Mouse (Mus musculus): ENCODE measurements around the gene Omt2b. TPM values are rescaled to one million over a fixed set of nuclear protein-coding genes. Genes with fewer than 3 reads are reported as not detected.
"Not testable (repeated sequence)": the region's sequence is repeated elsewhere in the genome, so short reads cannot be mapped to it uniquely, and the experiment has no call there.

Omt2b gene
- not detected in 2 replicates for polyA plus RNA-seq (2012; rRNA removed)

DNA sequence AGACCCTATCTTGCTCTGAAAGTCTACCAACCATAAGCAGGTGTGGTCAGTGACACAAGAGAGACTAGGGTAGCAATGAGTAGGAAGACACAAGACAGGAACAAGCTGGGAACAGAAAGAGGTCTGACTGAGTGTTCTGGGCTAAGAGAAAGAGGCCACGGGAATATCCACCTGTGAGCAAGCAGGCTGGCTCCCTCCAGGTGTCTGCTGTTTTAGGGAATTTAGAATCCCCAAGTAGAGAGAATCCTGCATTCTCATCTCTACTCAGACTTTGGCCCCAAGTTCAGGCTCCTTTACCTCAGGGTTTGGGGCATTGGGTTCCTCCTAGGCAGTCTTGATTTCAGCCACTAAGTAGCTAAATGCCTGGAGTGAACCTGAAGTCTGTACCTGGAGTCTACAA, at the start of gene Omt2b:
Gene Omt2b (plus strand): TSS at position 301 of the 400 bp plus-strand sequence.
- not testable (repeated sequence) for DNase-seq (ENCODE audit: low read depth)

- not testable (repeated sequence) for DNase-seq (ENCODE audit: low read depth)
Observed at GRCm38 (mm10) chr9:78282002-78282711, 45.2 kb upstream of the Omt2b start.

DNA sequence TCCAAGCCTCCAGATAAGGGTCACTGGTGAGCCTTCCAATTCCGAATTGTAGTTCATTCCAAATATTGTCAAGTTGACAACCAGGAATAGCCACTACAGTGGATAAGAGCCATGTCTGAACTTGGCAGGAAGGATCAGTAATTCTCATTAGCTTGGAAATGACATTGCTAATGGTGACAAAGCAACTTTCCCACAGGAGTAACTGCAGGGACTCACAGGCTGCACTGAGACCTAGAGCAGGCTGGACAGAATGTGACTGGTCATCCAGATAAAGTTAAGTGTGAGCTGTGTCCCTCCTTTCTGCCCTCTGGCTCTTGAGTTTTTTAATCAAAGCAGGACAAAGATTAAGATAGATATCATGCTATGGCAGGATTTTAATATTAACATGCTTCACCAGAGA, 38.3 kb upstream of the Omt2b start:
- DNase-seq (ENCODE audit: low read depth) = not testable (repeated sequence)

- not testable (repeated sequence) for DNase-seq (ENCODE audit: low read depth)
Observed at GRCm38 (mm10) chr9:78289723-78290122, 37.7 kb upstream of the Omt2b start, which contains the start of gene Gm10639. Gene Gm10639, plus strand, starts transcription at chr9:78289923.

- DNase-seq (ENCODE audit: low read depth) = not testable (repeated sequence)
Observed at GRCm38 (mm10) chr9:78292462-78292861, 34.9 kb upstream of the Omt2b start.

DNA sequence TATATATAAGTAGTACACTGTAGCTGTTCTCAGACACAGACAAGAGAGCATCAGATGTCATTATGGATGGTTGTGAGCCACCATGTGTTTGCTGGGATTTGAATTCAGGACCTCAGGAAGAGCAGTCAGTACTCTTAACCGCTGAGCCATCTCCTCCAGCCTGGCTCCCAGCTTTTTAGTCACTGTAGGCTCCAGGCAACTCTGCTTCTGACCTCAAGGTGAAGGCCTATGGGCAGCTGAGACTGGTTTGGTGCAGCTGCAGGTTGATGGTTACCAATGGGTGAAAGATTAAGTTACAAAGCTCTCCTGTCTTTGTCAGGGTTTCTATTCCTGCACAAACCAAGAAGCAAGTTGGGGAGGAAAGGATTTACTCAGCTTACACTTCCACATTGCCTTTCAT, 33.7 kb upstream of the Omt2b start:
- DNase-seq (ENCODE audit: low read depth) = not testable (repeated sequence)

GRCm38 (mm10) chr9:78294781-78295180, 32.6 kb upstream of the Omt2b start:
- not testable (repeated sequence) for DNase-seq (ENCODE audit: low read depth)

GRCm38 (mm10) chr9:78296089-78296488, 31.3 kb upstream of the Omt2b start:
- DNase-seq (ENCODE audit: low read depth) = not testable (repeated sequence)

- no peak for DNase-seq (ENCODE audit: low read depth)
Observed at GRCm38 (mm10) chr9:78298232-78298631, 29.2 kb upstream of the Omt2b start.

- not testable (repeated sequence) for DNase-seq (ENCODE audit: low read depth)
Observed at GRCm38 (mm10) chr9:78299143-78299542, 28.2 kb upstream of the Omt2b start.

DNA sequence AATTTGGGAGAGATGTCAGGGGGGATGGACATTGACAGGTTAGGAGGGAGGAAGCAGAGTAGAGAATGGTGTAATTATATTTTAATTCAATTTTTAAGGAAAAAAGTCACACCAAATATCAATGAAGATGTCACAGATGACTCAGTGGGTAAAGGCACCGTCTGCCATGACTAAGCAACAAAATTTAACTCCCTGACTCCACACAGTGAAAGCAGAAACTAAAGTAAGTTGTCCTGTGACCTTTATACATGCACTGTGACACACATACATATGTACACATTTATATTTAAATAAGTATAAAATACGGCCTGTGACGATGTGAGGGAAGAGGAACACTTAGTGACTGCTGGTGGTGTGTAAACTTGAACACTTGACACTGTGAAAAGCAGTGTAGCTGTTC, 19.3 kb upstream of the Omt2b start:
- not testable (repeated sequence) for DNase-seq (ENCODE audit: low read depth)

- DNase-seq (ENCODE audit: low read depth) = no peak
Observed at GRCm38 (mm10) chr9:78314696-78315095, 12.7 kb upstream of the Omt2b start, which contains the start of gene Omt2a. Gene Omt2a, minus strand, starts transcription at chr9:78314796.

GRCm38 (mm10) chr9:78319499-78319898, 7.9 kb upstream of the Omt2b start:
- DNase-seq (ENCODE audit: low read depth) = no peak

GRCm38 (mm10) chr9:78337050-78337449, 9.7 kb downstream of the Omt2b start:
- not testable (repeated sequence) for DNase-seq (ENCODE audit: low read depth)

DNA sequence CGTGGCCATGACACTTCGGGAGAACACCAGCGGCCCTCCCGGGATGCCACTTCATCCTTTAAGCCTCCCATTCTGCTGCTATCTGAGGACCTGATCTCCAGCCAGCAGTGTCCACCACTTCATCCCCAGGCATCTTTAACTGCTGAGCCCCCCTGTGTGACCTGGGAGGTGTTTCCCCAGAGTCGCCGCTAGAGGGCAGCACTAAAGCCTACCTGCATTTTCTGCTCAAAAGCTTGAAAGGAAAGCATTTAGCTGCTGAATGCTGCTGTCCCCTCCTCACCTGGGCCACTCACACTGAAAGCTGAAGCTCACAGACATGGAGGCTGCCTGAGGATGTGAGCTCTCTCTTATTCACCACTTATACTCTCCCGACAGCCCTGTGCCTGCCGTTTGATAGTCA, 12.9 kb downstream of the Omt2b start:
- not testable (repeated sequence) for DNase-seq (ENCODE audit: low read depth)

DNA sequence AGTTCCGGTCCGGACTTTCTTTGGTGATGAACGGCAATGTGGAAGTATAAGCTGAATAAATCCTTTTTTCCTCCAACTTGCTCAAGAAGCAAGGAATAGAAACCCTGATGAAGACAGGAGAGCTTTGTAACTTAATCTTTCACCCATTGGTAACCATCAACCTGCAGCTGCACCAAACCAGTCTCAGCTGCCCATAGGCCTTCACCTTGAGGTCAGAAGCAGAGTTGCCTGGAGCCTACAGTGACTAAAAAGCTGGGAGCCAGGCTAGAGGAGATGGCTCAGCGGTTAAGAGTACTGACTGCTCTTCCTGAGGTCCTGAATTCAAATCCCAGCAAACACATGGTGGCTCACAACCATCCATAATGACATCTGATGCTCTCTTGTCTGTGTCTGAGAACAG, 15.1 kb downstream of the Omt2b start:
- DNase-seq (ENCODE audit: low read depth) = not testable (repeated sequence)

DNA sequence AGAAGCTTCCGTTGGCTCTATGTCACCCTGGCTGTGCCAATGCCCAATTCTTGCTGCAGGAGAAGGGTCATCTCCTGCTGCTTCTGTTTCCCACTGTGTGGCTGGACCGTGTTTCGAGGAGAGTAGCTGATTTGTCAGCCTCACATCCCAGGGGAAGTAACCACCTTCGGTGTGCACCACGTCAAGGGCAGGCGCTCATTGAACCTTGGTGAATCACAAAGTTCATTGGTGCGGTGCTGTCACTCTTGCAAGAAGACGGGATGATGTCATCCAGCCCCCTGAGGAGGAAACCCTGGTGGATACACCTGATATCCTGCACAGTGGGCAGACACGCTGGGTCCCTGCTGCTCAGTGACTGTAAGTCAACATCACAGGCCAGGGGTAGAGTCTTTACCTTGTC, 15.7 kb downstream of the Omt2b start:
- not testable (repeated sequence) for DNase-seq (ENCODE audit: low read depth)

DNA sequence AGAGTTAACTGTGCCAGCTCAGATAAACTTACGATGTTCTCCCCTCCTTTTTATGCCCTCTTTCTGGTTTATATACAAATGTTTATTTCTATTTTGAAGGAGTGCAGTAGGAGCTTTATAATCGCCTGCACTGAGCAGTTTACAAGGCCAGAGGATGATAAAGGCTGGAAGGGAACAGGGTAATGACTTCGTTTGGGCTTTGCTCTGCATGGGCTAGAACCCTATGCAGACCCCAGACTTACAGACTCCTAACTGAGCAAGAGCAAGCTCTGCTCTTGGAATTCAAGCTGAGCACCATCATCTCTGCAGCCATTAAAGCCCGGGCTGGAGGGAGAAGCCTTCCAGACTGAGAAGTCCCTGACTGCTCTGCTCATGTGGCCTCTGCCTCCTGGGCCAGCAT, 17.8 kb downstream of the Omt2b start:
- DNase-seq (ENCODE audit: low read depth) = not testable (repeated sequence)

DNA sequence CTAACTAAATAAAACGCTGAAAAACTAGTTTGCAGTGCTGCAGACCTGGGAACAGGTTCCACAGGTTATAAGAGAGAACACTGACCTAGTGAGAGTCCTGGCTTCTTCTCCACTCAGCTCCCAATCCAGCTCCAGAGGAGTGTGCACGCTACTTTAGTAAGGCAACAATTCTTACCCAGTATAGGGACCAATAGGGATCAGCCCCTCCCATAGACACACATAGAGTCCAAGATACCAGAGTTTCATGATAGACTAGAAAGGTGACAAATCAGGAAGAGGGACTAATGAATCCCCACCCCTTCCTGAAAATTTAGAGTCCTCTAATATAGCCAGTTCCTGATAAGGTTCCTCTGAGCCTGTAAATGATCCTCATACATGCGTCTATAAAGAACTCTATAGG, 19.6 kb downstream of the Omt2b start:
- no peak for DNase-seq (ENCODE audit: low read depth)

DNA sequence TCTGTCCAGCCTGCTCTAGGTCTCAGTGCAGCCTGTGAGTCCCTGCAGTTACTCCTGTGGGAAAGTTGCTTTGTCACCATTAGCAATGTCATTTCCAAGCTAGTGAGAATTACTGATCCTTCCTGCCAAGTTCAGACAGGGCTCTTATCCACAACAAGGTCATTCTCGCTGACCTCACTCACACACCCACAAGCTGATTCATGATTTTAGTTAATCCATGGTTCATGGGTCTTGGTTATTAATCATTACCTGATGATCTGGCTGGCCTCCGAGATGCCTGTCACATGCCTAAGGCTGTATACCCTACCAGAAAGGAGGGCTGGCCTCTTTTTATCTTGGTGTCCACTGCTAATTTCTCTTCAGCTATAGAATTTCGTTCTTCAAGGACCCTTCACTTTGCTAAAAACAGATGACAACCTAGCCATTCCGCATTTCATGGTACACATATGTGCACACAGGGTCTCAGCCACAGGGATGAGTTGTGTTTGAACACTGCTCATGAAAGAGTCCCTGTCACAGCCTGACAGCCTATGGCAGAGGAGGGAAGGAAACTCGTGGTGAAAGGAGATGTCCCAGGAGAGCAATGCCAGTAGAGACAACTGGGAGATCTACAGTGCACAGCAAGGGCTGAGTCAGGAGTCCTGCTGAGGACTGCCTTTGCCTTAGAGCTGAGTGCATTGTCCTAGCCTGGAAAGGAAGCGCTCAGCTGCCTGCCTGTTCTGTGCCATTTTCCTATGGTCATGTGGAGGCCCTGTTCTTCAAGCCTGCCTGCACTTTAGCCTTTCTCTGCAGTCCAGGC, 21.0 kb downstream of the Omt2b start:
- not testable (repeated sequence) for DNase-seq (ENCODE audit: low read depth)

DNA sequence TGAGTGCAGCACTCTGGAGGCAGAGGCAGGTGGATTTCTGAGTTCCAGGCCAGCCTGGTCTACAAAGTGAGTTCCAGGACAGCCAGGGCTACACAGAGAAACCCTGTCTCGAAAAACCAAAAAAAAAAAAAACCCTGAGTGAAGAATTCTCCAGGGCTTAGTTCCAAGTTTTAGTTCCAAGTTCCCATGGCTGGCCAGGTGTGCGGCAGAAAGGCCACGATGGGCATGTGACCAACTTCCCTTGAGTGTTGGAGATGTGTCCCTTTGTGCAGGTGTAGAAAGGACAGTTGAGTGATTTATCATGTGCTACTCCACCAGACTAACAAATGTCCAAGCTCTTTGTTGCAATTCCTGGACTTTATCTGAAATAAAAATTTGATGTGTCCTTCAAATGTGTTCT, 21.8 kb downstream of the Omt2b start:
- DNase-seq (ENCODE audit: low read depth) = not testable (repeated sequence)

DNA sequence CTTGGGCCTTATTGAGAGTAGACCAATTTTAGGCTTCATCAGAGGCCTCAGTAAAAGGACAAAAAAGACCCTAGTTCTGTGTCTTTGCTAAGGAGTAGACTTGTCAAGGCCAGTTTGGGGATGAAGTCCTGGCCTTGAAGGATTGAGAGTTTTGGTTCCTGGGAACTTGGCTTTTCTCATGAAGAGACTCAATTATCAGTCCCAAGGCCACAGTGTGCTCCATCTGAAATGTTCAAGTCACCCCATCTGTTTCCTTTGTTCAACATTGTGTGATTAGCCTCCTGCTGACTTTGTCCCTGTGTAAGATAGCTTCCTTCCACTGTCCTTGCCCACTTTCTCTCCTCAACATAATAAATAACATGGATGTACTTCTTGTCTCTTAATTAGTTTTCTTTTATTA, 22.6 kb downstream of the Omt2b start:
- not testable (repeated sequence) for DNase-seq (ENCODE audit: low read depth)

All from gonadal fat pad, adult 2 months (tissue).